Mouse (Mus musculus) cerebellum, adult 11-12 months (tissue): ENCODE results near the gene Nr2e3.
"Not testable (repeated sequence)": the region's sequence is repeated elsewhere in the genome, so short reads cannot be mapped to it uniquely, and the experiment has no call there.

ENCODE experiments used
- DNase-seq: peaks from one replicate; pipeline ENCODE4 v3.0.0; 2022

Gene Nr2e3

GRCm38 (mm10) chr9:59949511-59949910 lies 10.9 kb downstream of the Nr2e3 start:
- DNase-seq, result no peak

DNA sequence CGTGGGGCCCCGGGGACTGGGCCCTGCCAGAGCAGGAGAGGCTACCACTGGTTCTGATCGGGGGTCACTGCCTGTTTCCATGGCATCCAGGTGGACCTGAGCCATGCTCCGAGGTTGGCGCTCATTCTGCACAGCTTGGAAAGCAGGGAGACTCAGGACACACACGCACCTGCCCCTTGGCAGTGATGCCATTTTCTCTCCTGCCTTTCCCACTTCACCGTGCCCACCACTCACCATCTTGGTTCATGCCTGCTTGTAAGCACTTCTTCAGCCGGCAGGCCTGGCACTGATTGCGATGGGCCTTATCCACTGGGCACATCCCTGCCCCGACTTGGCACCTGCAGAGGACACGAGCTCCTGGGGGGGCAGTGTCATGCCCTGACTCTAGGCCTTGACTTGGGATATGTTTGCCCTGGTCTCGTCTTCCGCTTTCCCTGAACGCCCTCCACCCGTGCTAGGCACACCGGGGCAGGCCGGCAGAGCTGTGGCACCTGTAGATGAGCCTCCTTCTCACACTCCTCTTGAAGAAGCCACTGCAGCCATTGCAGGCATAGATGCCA lies 11.7 kb downstream of the Nr2e3 start:
- peak; percentile 11 for DNase-seq

DNA sequence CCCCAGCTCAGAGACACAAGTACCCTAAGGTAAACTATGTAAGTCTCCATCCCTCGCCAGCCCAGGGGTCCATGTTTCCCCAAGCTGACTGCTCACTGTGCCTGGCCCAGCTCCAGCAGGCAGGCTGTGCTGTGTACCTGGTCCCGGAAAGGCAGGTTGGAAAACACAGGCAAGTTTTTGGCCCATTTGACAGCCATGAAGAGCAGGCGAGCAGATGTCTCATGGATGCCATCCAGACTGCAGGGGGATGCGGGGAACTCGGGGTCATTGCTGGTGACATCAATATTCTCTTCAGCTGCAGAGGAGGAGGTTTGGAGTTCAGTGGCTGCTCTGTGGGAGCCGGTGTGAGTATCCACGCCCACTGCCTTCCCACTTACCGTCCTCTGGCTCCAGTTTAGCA lies 12.2 kb downstream of the Nr2e3 start:
- no peak for DNase-seq

DNA sequence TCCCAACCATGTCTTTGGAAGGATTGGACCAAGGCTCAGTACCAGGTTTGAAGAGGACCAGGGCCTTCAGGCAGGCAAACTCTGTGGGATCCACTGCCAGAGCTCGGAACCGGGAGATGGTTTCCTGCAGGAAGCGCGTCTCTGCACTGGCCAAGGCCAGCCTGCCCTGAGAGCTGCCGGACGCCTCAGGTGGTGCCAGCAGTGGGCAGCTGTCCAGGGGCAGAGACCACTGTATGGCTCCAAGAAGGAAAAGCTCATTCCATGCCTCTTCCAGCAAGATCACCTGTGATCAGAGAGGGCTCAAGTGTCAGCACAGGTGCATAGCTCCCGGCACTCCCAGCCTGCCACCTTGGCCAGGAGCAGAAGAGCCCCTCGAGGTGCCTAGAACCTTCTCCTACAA lies 13.2 kb downstream of the Nr2e3 start:
- no peak for DNase-seq

DNA sequence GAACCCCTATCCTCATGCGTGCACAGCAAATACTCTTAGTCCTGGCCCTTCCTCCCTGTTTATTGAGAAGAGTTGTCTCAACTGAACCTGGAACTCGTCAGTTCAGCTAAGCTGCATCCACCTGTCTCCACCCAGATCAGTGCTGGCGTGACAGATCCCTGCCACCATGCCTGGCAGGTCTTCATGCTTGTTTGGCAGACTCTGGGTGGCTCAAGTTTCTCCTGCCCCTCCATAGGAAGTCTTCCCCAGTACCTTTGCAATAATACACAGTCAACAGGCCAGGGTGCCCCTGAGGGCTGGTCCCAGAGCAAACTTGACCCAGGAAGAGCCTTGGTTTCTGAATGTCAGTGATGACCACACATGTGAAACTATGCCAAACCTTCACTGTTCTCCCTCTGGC lies 15.2 kb downstream of the Nr2e3 start:
- DNase-seq, result no peak

DNA sequence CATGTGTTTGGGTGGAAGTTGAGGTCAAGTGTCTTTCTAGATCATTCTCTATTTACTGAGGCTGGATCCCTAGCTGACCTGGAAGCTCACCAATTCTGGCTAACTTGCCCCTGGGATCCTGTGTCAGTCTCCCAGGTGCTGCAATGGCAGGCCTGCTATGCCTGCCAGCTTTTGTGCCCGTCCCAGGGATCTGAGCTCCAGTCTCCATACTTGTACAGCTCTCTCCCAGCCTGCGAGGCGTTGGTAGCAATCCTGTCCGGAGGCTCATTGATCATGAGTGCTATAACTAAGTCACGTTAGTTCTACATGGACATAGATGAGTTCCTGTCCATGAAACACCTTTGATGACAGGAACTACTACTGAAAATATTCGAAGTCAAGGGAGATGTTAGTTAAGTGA lies 16.6 kb downstream of the Nr2e3 start:
- no peak for DNase-seq

DNA sequence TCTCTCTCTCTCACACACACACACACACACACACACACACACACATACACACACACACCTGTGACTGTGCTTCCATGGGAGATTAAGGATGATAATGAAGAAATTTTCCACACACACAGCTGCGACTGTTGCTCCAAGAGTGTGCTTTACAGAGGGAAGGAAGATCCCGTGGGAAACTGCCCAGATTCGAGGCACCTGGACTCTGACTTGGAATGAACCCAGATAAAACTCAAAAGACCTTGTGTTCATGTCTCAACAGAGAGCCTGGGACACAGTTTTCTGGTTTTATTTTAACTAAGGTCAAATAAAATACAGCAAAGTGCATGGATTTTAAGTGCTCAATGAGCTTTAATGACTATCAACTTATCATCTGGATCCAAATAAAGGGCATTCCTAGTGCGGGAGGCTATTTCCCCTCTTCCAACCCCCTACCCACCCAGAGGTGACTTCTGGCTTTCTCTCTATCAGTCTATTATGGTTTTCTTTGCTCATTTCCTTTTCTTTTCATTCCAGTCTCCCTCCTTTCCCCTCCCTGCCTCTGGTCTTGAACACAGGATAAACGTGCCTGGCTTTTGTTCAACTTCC lies 17.9 kb downstream of the Nr2e3 start:
- no peak for DNase-seq

DNA sequence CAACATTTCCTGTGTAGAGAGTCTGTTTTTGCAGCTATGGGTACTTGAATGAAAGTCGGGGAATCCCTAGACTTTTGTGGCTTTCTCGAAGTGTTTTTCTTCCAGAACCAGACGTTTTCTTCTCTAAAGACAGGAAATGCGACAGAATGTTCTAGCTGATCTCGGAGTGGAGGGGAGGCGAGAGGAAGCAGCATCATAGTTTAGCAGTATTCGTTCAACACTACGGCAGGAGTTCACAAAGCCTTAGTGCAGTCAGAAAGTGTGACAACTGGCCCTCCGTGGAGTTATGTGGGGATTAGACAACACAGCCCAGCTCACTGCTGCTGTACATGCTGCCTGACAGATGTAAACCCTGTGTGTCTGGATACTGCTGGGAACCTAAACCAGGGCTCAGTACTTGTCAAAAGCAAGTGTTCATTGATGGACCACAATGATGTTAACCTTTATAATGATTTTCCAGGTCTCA lies 18.5 kb downstream of the Nr2e3 start:
- DNase-seq, result no peak

DNA sequence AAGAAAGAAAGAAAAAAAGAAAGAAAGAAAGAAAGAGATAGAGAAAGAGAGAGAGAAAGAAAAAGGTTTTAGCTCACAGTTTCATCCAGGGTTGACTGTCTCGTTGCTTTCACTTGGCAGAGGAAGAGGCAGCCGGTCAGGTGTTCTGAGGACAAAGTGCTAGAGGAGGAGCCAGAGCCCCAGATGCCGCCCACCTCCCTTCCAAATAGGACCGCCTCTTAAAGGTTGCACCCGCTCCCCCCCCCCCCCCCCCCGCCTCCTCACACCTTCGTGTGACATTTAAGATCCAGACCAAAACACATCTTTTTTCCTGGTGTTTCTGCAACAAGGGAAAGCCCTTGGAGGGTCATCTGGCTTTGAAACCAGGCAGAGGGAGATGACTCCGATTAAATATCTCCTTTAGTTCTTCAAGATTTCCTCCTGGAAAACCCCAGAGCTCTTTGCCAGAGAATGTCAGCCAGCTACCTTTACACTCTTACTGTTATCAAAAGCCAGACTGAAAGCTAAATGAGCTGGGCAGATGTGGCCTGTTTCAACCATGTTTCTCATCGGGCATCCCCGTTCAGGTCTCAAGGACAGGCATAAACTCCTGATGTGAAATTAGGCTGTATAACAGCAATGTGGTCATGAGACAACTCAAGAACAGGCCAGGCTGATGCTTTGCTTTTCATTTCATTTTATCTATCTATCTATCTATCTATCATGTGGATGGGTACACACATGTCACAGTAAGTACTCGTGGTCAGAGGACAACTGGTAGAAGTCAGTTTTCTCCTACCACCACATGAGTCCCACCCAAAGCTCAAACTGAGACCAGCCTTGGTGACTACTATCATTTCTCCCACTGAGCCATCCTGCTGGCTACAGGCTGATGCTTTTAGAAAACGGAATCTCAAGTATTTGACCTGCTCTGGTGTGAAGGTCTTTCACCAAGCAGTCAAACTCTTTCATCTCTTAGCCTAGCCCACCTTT lies 19.3 kb downstream of the Nr2e3 start:
- no peak for DNase-seq

- no peak for DNase-seq
These were observed 20.8 kb downstream of the Nr2e3 start for GRCm38 (mm10) chr9:59939691-59940090.

DNA sequence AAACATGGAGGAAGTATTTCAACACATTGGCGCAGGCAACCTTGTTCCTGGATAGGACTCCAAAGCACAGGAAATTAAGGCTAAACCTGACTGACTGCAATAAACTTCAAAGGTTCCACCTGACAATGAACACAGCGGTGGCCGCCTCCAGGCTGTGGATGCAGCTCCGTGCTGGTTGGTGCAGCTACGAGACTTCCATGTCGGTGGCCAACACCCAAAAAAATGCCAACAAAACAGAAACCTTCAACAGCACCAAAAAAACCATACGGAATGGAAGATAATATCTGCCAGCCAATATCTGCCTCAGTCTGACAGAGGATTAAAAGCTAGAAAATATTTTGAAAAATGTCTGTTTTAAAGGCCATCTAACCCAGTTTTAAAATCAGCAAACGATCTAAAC lies 21.9 kb downstream of the Nr2e3 start:
- DNase-seq, result no peak

DNA sequence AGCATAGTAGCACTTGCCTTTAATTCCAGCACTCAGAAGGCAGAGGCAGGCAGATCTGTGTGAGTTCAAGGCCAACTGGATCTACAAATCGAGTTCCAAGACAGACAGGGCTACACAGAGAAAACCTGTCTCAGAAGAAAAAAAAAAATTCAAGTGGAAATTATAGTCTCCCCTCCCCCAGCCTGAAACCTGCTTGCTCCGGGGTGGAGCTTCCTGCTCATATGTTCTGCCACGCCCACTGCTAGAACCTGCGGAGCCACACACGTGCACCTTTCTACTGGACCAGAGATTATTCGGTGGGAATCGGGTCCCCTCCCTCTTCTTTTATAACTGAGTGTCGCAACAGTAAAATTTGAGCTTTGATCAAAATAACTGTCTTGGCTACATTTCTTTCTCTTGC lies 24.6 kb downstream of the Nr2e3 start:
- not testable (repeated sequence) for DNase-seq

DNA sequence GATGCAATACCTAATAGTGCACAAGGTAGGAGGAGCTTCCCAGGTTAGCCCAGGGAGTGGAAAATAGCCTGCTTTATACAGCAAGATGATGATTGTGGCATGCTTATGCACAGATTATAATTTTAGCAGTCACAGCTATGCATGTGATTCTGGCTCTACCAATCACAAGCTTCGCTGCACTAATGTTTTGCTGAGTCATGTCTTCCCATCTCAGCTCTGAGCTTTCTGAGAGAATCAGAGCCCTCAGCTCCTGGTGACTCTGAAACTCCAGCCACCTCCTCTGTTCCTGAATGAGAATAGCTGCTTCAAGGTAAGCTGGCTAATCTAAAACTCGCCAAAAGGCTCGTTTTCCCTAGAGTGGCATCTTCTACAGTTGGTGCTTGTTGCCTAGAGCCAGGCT lies 30.2 kb downstream of the Nr2e3 start:
- DNase-seq, result no peak

GRCm38 (mm10) chr9:59914761-59915160 lies 45.7 kb downstream of the Nr2e3 start:
- DNase-seq, result no peak

DNA sequence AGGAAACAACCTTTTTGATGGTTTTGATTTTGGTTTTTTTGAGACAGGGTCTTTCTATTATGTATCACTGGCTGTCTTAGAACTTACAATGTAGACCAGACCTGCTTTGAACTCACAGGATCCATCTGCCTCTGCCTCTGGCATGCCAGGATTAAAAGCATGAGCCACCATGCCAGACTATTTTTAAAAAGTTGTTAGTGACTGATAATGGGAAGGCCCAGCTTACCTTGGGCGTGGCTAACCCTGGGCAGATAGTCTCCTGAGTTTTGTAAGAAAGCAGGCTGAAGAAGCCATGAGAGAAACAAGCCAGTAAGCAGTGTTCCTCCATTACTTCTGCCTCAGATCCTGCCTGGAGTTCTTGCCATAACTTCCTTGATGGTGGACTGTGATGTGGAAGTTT lies 57.1 kb downstream of the Nr2e3 start:
- no peak for DNase-seq
